Mouse (Mus musculus) kidney, embryonic 15.5 days (tissue): ENCODE measurements around the gene 1700069L16Rik. TPM values are rescaled to one million over a fixed set of nuclear protein-coding genes. Genes with fewer than 3 reads are reported as not detected.
A peak's percentile ranks its signal among the peaks of the same experiment; 100 is the strongest.

Source experiments
- ATAC-seq: fragments of 200-750 bp; cut with Nextera tagmentation; replicated peaks from 2 replicates; pipeline ENCODE4 v1.8.0; 2017; ENCODE audit warnings: moderate TSS enrichment; ENCODE audit not compliant: low FRiP score
- H3K27ac ChIP-seq: fragments of 300-500 bp; sonication (generic); 2 replicates; pipeline ENCODE4 v1.5.1; 2015; ENCODE audit warnings: mild to moderate bottlenecking, inconsistent platforms
- H3K27me3 ChIP-seq: fragments of 300-500 bp; sonication (generic); 2 replicates; pipeline ENCODE4 v1.6.1; 2015; ENCODE audit warnings: inconsistent platforms
- H3K36me3 ChIP-seq: fragments of 300-500 bp; sonication (generic); 2 replicates; pipeline ENCODE4 v1.6.1; 2015; ENCODE audit warnings: inconsistent platforms
- H3K4me1 ChIP-seq: fragments of 300-500 bp; sonication (generic); 2 replicates; pipeline ENCODE4 v1.6.1; 2015; ENCODE audit warnings: inconsistent platforms
- H3K4me2 ChIP-seq: fragments of 300-500 bp; sonication (generic); 2 replicates; pipeline ENCODE4 v1.6.1; 2015; ENCODE audit warnings: moderate library complexity, mild to moderate bottlenecking, inconsistent platforms
- H3K4me3 ChIP-seq: fragments of 300-500 bp; sonication (generic); replicated peaks from 2 replicates; pipeline ENCODE4 v1.5.1; 2015; ENCODE audit warnings: mild to moderate bottlenecking, inconsistent platforms
- H3K9ac ChIP-seq: fragments of 300-500 bp; sonication (generic); 2 replicates; pipeline ENCODE4 v1.6.1; 2015; ENCODE audit warnings: mild to moderate bottlenecking, inconsistent platforms
- H3K9me3 ChIP-seq: fragments of 300-500 bp; sonication (generic); replicated peaks from 2 replicates; pipeline ENCODE4 v1.6.1; 2016; ENCODE audit warnings: inconsistent platforms
- WGBS: fragments of 180-500 bp; shearing (Covaris S2); methylation state at CpG from one replicate; pipeline ENCODE4 v1.1.7; 2015; ENCODE audit warnings: mixed read lengths; 5-methylcytosine and 5-hydroxymethylcytosine counted together
- polyA plus RNA-seq: library from polyadenylated mRNA; unstranded; fragments of >200 nt; fragmentation: Nextera tagmentation; extraction: Ambion mirVana; gene quantifications from 2 replicates; pipeline ENCODE4 v1.2.1, GENCODE M21; 2015

The 1700069L16Rik gene
- polyA plus RNA-seq, 1 experiment from 2014 or later: not detected

DNA sequence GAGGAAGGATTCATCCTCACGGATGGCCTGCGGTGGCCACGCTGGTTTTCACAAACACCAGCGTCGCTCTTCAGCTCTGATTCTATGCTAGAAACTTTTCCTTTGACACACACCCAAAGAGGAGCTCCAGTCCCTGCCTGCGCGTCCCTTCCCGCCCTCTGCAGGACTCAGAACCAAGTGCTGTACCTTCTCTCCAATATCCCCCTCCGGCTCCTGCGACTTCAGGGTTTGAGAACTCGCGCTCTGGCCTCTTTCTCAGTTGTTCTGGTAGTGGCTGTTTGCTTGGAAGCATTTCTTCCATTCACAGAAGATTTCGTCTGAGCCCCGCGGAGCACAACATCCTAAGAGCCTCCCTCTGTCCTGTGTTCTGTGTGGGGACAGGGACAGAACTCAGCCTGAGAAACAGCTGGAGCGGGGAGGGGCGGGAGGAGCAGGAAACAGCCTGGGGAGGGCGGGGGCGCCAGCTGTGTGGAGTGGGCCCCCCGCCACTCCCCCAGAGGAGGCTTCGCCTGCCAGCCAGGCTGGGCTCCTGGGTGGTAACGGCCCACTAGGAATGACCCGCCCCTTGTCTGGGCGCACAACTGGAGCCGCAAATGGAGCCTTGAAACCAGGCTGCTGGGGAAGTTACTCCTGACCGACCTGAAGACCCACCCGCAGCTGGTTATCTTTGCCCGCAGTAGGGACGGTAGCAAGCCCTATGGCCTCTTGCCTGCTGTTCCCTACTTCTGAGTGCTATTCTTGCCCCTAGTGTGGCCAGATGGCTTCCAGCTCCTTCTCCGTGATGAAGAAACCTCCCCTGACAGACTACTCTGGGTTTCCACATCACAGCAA lies 74.3 kb downstream of the 1700069L16Rik start, which contains the start of gene Cmklr1:
Gene Cmklr1 (minus strand): TSS at position 392 of the 831 bp plus-strand sequence.
- ATAC-seq: peak; percentile 40; the same call in 1 of the 2 replicates
- peak within 1 kb of the TSS; percentile 23; the same call in 1 of the 2 replicates for H3K27ac ChIP-seq
- H3K9ac ChIP-seq: peak within 1 kb of the TSS; percentile 27; the same call in 1 of the 2 replicates
- WGBS: 8% methylated on average over 30 of the region's 30 CpGs
- H3K27me3 ChIP-seq: peaks cover 28% of the 10 kb centered on the region
- peak within 1 kb of the TSS; percentile 31 for H3K4me3 ChIP-seq
- H3K36me3 ChIP-seq: no peaks in the 10 kb centered on the region
- H3K4me1 ChIP-seq: peaks cover 19% of the 10 kb centered on the region
- H3K4me2 ChIP-seq: peak within 1 kb of the TSS; percentile 56
- H3K9me3 ChIP-seq: no peaks in the 10 kb centered on the region

DNA sequence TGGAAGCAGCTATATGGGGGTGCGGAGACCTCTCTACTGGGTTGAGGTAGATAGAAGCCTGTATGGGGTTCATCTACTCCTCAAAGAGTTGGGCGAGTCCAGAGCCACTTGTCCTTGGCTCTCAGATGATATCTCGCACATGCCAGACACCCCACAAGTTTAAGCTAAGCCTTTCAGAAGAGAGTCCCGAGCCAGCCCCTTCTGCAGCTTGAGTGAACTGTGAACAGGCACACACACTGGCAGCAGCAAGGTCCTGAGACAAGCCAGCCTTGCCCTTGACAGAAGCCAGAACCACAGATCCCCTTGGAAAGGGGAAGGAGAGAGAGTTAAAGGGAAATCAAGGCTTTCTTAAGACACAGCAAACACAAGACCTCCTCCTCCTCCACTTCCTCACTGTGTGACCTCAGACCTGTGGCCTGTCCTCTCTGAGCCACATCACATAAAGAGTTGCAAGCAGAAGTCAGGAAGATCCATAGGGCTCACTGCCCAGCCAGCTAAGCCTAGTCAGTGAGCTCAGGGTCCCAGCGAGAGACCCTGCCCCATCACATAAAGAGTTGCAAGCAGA lies 75.8 kb downstream of the 1700069L16Rik start:
- Histone ChIP-seq H3K9ac (no peak overlapping the region), H3K4me1 (peaks cover 19% of the 10 kb centered on the region), H3K9me3 (no peaks in the 10 kb centered on the region), H3K36me3 (no peaks in the 10 kb centered on the region), H3K4me3 (peak overlapping the region; percentile 31), H3K4me2 (peak overlapping the region; percentile 56), H3K27me3 (peaks cover 28% of the 10 kb centered on the region), H3K27ac (no peak overlapping the region)
- ATAC-seq: no peak
- WGBS: 82% methylated on average over 5 of the region's 5 CpGs

GRCm38 (mm10) chr5:113647141-113647540 lies 77.4 kb downstream of the 1700069L16Rik start:
- Histone ChIP-seq H3K36me3 (no peaks in the 10 kb centered on the region), H3K9ac (no peak overlapping the region), H3K27me3 (peaks cover 26% of the 10 kb centered on the region), H3K27ac (no peak overlapping the region), H3K4me2 (no peak overlapping the region), H3K4me3 (no peak overlapping the region), H3K4me1 (peaks cover 22% of the 10 kb centered on the region), H3K9me3 (no peaks in the 10 kb centered on the region)
- no peak for ATAC-seq
- 87% methylated on average over 8 of the region's 8 CpGs for WGBS

GRCm38 (mm10) chr5:113644520-113644919 lies 80.1 kb downstream of the 1700069L16Rik start:
- Histone ChIP-seq H3K36me3 (no peaks in the 10 kb centered on the region), H3K9me3 (no peaks in the 10 kb centered on the region), H3K4me2 (no peak overlapping the region), H3K9ac (no peak overlapping the region), H3K27ac (no peak overlapping the region), H3K4me3 (no peak overlapping the region), H3K4me1 (peaks cover 17% of the 10 kb centered on the region), H3K27me3 (peaks cover 10% of the 10 kb centered on the region)
- 86% methylated on average over 4 of the region's 4 CpGs for WGBS
- no peak for ATAC-seq

- Histone ChIP-seq H3K27me3 (peaks cover 1% of the 10 kb centered on the region; the same call in 1 of the 2 replicates), H3K4me1 (peaks cover 20% of the 10 kb centered on the region), H3K36me3 (no peaks in the 10 kb centered on the region), H3K27ac (no peak overlapping the region), H3K9ac (no peak overlapping the region), H3K4me2 (peak overlapping the region; percentile 24; the same call in 1 of the 2 replicates), H3K9me3 (no peaks in the 10 kb centered on the region), H3K4me3 (no peak overlapping the region)
- WGBS: 48% methylated on average over 18 of the region's 18 CpGs
- ATAC-seq: peak; percentile 79
Measured at GRCm38 (mm10) chr5:113643107-113643848, 81.3 kb downstream of the 1700069L16Rik start.

Other genes with a start within 250 kb of the 1700069L16Rik start
- gene Wscd2, start 234.4 kb downstream of the 1700069L16Rik start, polyA plus RNA-seq: 2.8 and 4.5 TPM in 2 replicates
- 5.0 and 6.0 TPM in 2 replicates for gene Cmklr1, start 74.3 kb downstream of the 1700069L16Rik start, polyA plus RNA-seq
- gene Ficd, start 11.0 kb upstream of the 1700069L16Rik start, polyA plus RNA-seq: 4.8 and 6.1 TPM in 2 replicates
- 57.6 and 59.2 TPM in 2 replicates for gene Sart3, start 47.7 kb upstream of the 1700069L16Rik start, polyA plus RNA-seq
- 104 and 112 TPM in 2 replicates for gene Iscu, start 48.0 kb upstream of the 1700069L16Rik start, polyA plus RNA-seq
- 50.4 and 52.1 TPM in 2 replicates for gene Tmem119, start 75.7 kb upstream of the 1700069L16Rik start, polyA plus RNA-seq
- 1.5 and 2.2 TPM in 2 replicates for gene Selplg, start 107.9 kb upstream of the 1700069L16Rik start, polyA plus RNA-seq
- gene Coro1c, start 184.0 kb upstream of the 1700069L16Rik start, polyA plus RNA-seq: 105 and 119 TPM in 2 replicates